Mouse (Mus musculus): ENCODE data around the gene Il22ra1.
"Not testable (repeated sequence)": the region's sequence is repeated elsewhere in the genome, so short reads cannot be mapped to it uniquely, and the experiment has no call there.

Gene Il22ra1

DNA sequence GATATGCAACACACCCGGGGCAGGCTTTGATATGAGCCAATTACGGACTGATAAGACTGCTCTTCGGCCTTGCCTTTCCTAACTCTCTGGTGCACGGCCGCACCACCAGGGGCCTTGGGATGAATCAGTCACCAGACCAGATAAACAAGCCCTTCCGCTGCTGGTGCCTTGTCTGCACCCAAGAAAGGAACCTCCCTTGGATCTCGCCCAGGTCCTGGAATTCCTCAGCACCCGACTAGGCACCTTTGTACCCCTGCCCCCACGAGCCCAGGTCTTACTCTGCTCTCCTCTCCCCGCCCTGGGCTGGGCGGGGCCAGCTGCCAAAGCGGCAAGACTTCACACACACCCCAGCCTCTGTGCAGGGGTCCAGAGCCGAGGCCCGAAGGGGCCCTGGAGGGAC is at the start of gene Il22ra1:
TSS of gene Il22ra1 (plus strand) at position 356 of the 400 bp plus-strand sequence.
- DNase-seq (ENCODE audit: inconsistent age in 2 of 2, low spot score in 1 of 2): peak; percentile 71 to 88

- no peak for DNase-seq (ENCODE audit: inconsistent age in 2 of 2, low spot score in 1 of 2)
Observed at GRCm38 (mm10) chr4:135679316-135679715, 48.7 kb upstream of the Il22ra1 start.

- no peak for DNase-seq (ENCODE audit: inconsistent age in 2 of 2, low spot score in 1 of 2)
Observed at GRCm38 (mm10) chr4:135681789-135682188, 46.2 kb upstream of the Il22ra1 start.

- peak; percentile 15 to 52 for DNase-seq (ENCODE audit: inconsistent age in 2 of 2, low spot score in 1 of 2)
Observed at GRCm38 (mm10) chr4:135683553-135683952, 44.4 kb upstream of the Il22ra1 start.

DNA sequence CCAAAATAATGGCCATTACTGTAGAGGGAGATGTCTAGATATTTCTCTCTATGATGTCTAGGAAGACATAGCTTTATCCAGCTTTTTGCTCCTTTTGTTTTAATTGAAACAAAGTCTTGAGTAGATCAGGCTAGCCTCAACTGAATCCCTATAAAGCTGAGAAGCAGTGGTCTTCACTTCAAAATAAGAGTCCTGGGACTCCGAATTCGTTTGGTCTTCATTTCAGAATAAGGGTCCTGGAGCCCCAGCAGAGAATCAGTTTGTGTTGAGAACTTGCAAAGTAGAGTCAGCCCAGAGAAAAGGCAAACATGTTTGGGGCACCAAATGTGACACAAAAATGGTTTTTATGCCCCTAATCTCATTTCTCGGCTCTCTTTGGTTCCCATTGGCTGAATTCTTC is 43.2 kb upstream of the Il22ra1 start:
- no peak for DNase-seq (ENCODE audit: inconsistent age in 2 of 2, low spot score in 1 of 2)

- peak; percentile 43 to 78 for DNase-seq (ENCODE audit: inconsistent age in 2 of 2, low spot score in 1 of 2)
Observed at GRCm38 (mm10) chr4:135685906-135686567, 41.9 kb upstream of the Il22ra1 start, which contains the start of gene Ifnlr1. TSS of gene Ifnlr1 (plus strand) at chr4:135686287.

- DNase-seq (ENCODE audit: inconsistent age in 2 of 2, low spot score in 1 of 2): peak in 1 of 2 experiments; percentile 46
Observed at GRCm38 (mm10) chr4:135686568-135686953, 41.4 kb upstream of the Il22ra1 start.

DNA sequence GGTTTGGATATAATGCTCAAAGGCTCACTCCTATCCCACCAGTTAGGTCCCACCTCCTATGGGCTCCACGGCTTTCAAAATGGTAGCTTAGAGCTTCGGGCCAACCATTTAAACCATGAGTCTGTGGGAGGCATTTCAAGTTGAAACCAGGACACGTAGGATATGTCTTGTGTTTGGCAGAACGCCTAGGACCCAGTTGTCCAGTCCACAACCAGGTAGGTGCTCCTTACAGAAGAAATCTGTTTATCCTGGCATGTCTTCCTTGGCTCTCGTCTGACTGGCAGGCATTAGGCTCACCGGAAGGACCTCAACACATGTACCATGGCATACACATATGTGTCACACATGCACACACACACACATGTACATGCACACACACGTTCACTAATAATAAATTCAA is 38.2 kb upstream of the Il22ra1 start:
- DNase-seq (ENCODE audit: inconsistent age in 2 of 2, low spot score in 1 of 2): no peak

DNA sequence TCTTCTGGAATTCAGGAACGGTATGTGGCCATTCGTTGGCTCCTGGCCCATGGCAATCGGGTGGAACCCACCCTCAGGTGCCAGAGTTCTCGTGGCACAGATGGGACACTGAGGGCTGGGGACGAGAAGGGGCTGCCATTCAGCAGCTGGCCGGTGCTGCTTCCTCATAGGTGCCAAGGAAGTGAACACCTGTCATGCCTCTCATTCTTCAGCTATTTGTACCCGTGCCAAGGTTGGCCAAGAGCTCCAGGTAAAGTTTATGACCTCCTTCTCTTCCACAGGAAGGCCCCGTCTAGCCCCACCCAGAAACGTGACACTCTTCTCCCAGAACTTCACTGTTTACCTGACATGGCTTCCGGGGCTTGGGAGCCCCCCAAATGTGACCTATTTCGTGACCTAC is 37.7 kb upstream of the Il22ra1 start:
- no peak for DNase-seq (ENCODE audit: inconsistent age in 2 of 2, low spot score in 1 of 2)

DNA sequence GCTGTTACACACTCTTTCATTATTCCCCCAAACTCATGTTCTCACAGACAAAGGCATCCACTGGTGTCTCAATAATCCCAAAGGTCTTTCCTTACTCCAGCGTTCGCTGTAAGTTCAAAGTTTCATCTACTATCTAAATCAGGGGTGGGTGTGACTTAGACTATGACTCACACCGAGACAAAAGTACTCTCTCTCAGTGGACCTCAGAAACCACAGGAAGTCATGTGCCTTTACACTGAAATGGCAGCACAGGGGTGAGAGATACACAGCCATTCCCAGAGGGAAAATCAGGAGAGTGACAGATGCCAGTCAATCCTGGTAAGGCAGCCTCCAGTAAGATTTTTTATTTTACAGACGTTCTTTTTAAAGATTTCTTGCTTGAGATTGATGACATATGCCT is 35.1 kb upstream of the Il22ra1 start:
- no peak for DNase-seq (ENCODE audit: inconsistent age in 2 of 2, low spot score in 1 of 2)

- DNase-seq (ENCODE audit: inconsistent age in 2 of 2, low spot score in 1 of 2): no peak
Observed at GRCm38 (mm10) chr4:135698498-135698897, 29.5 kb upstream of the Il22ra1 start.

GRCm38 (mm10) chr4:135703497-135703896 is 24.5 kb upstream of the Il22ra1 start:
- no peak for DNase-seq (ENCODE audit: inconsistent age in 2 of 2, low spot score in 1 of 2)

DNA sequence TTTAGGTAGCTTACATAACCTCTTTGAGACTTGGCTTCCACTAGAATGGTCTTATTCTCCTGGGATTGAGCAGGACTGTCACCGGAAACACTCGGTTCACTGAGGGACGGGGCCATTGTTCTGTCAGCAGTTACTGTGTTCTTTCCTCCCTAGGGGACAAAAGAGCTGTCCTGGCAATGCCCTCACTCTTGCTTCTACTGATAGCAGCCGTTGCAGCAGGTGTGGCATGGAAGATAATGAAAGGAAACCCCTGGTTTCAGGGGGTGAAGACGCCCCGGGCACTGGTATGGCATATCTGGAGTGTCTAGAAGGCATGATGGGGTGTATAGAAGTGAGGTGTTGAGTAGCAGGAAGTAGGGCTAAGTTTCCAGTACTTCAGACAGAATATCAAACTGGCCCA is 24.0 kb upstream of the Il22ra1 start:
- peak in 1 of 2 experiments; percentile 16 for DNase-seq (ENCODE audit: inconsistent age in 2 of 2, low spot score in 1 of 2)

DNA sequence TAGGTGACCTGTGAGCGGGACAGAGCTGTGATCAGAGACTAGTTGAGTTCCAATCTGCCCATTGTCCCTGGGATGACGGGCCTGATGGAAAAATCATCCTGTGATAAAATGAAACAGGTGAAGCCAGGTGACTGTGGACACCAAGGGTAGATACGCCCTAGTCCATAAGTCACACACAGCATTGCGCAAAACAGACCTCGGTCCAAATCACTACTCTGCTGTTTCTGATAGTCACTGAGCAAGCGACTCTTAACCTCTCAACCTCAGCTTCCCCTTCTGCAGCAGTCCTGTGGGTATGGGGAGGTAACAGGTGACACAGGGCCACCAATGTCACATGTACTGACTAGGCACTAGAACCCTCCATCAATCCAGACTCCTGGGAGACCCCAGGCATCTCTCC is 21.9 kb upstream of the Il22ra1 start:
- DNase-seq (ENCODE audit: inconsistent age in 2 of 2, low spot score in 1 of 2): no peak

DNA sequence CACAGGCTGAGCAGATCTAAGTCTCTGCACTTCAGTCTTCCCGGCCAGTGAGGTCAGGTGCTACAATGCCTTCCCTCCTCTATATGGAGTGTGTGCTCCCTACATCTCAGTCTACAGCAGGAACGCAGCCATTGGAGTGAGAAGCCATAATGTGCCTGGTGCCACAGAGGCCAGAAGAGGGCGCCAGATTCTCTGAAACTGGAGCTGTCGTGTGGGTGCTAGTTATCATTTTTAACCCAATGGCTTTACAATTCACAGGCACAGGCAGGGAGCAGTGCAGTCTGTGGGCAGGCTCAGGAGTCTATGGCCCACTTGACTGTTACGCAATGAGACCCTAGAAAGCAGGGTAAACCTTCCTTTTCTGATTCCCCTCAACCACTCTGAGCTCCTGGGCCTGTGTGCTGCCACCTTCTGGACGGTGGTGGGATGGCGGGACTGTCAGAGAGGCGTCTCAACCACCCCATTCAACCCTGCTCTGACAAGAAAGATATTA is 18.9 kb upstream of the Il22ra1 start:
- peak; percentile 75 to 92 for DNase-seq (ENCODE audit: inconsistent age in 2 of 2, low spot score in 1 of 2)

- no peak for DNase-seq (ENCODE audit: inconsistent age in 2 of 2, low spot score in 1 of 2)
Observed at GRCm38 (mm10) chr4:135709621-135710020, 18.4 kb upstream of the Il22ra1 start.

DNA sequence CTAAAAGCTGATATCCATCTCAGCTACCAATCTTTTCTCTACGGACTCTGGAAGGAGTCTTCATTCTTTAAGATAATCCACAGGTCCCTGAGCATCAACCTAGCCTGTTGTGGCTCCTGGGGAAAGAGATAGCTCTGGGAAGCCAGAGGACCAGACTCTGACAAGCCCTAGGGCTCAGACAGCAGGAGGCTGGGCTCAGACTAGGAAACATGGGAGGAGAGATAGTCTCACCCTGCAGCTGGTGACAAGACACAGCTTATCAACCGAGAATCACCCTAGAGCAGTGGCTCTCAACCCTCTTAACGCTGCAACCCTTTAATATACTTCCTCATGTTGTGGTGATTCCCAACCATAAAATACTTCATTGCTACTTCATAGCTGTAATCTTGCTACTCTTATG is 17.6 kb upstream of the Il22ra1 start:
- DNase-seq (ENCODE audit: inconsistent age in 2 of 2, low spot score in 1 of 2): no peak

DNA sequence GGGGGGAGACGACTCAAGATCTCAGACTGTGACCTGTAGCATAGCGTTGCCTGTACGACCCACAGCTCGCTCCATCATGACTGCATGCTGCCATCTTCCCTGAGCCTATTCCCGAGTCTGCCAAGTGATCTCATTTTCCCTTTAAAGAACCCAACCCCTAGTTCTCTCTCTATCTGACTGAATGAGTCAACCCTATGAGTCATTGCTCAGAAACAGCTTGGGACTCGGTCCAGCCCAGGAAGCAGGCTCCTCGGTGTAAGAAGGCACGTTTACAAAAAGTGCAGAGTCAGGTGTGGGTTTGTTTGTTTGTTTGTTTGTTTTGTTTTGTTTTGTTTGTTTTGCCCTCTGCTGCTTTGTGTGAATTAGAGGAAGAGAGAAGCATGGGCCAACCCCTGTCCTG is 13.2 kb upstream of the Il22ra1 start:
- peak; percentile 57 to 64 for DNase-seq (ENCODE audit: inconsistent age in 2 of 2, low spot score in 1 of 2)

DNA sequence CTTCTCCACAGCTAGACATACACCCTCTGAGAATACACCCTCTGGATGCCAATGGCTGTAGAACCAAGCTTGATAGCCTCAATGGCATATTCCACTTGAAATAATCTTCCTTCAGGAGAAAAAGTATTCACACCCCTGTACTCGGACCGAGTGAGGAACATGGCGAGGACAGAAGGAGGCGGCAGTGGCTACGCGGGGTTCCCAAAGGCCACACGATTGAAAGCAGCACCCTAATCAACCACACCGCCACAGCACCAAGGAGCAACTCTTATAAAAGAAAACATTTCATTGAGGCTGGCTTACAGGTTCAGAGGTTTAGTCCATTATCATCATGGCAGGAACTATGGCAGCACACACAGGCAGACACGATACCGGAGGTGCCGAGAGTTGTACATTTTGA is 11.5 kb upstream of the Il22ra1 start:
- DNase-seq (ENCODE audit: inconsistent age in 2 of 2, low spot score in 1 of 2): not testable (repeated sequence)

DNA sequence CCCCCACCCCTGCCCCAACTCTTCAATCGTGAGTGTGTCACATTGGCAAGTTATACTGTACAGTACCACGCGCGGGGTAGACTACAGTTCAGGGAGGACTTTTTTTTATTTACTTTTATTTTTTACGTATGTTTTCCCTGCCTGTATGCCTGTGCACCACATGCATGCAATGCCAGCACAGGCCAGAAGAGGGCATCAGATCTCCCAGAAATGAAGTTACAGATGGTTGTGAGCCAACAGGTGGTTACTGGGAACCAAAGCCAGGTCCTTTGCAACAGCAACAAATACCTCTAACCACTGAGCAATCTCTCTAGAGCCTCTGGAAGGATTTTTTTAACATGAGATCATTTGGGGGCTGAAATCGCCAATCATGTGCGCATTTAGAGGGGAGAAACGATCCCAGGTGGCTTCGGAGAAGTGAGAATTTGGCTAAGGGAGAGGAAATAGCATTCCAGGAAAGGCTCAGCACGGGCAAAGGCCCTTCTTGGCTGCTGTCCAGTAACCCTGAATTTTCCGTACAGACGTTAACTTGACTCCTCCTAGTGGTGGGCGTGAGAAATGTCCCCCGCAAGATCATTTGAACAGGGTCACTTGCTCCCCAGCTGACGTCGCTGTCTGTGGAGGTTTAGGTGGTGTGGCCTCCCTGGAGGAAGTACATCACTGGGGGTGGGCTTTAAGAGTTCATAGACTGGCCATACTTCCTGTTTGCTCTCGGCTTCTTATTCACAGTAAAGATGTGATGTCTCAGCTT is 5.3 kb upstream of the Il22ra1 start:
- no peak for DNase-seq (ENCODE audit: inconsistent age in 2 of 2, low spot score in 1 of 2)

GRCm38 (mm10) chr4:135726416-135726815 is 1.6 kb upstream of the Il22ra1 start:
- no peak for DNase-seq (ENCODE audit: inconsistent age in 2 of 2, low spot score in 1 of 2)

DNA sequence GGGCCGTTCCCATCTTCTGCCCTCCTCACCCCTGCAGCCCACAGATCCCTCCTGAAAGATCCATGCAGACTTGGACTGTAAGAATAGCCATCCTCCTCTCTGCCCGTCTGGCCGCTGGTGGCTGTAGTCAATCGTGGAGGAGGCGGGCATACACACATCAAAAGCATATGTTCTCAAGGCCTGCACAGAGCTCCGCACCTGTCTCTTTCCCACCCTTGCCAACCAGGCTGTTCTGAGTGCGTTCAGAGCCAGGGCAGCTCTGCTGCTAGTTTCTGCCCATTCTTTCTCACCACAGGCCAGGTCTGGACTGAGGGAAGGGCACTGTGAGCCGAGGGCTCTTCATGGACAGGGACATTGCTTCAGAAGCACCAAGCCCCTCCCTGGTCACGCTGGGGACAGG is 2.2 kb downstream of the Il22ra1 start:
- DNase-seq (ENCODE audit: inconsistent age in 2 of 2, low spot score in 1 of 2): no peak
